ENCODE assay signal across 8 mouse cellular contexts in genomic region chr9:75409852-75410378, GRCm38 (mm10). TPM values are rescaled to one million over a fixed set of nuclear protein-coding genes. Genes with fewer than 3 reads are reported as not detected.
A peak's percentile ranks its signal among the peaks of the same experiment; 100 is the strongest.
DNase-seq lines count a peak whose midpoint lies in the region; ATAC-seq lines count a peak whose summit lies in the region.

TSS of gene Mapk6 (minus strand) at chr9:75410005.

- H3K27me3 ChIP-seq in hindbrain, embryonic 15.5 days: no peaks in the 10 kb centered on the region

- peak within 1 kb of the TSS; percentile 73 for H3K4me2 ChIP-seq in hindbrain, embryonic 15.5 days

- under 1% methylated on average over 56 of the region's 58 CpGs for WGBS in hindbrain, embryonic 15.5 days

- DNase-seq in ZHBTc4 (ENCODE audit: low read depth, low spot score): peak; percentile 97
- peak; percentile 96 to 98 for DNase-seq in cerebellum, postnatal 4 days (ENCODE audit: low spot score in 2 of 2)
- DNase-seq in gastrocnemius, adult 18-20 months (ENCODE audit: low spot score): peak; percentile 98
- peak; percentile 96 to 97 for DNase-seq in layer of hippocampus, postnatal 36 days
- DNase-seq in lung, postnatal 25 days (ENCODE audit: low spot score): peak; percentile 97
- peak; percentile 89 for DNase-seq in retina, adult 2 months (ENCODE audit: low read depth, low spot score)
- DNase-seq in thymus, postnatal 36 days: peak; percentile 98 to 99

- H3K36me3 ChIP-seq in hindbrain, embryonic 15.5 days: no peaks in the 10 kb centered on the region

- peak within 1 kb of the TSS; percentile 92 for H3K27ac ChIP-seq in hindbrain, embryonic 15.5 days (replicated peaks)

- peak within 1 kb of the TSS; percentile 83 for H3K9ac ChIP-seq in hindbrain, embryonic 15.5 days

- ATAC-seq in hindbrain, embryonic 15.5 days (ENCODE audit: low FRiP score, low read depth): peak; percentile 92

- peaks cover 30% of the 10 kb centered on the region for H3K4me1 ChIP-seq in hindbrain, embryonic 15.5 days (replicated peaks)

- no peaks in the 10 kb centered on the region for H3K9me3 ChIP-seq in hindbrain, embryonic 15.5 days

- H3K4me3 ChIP-seq in hindbrain, embryonic 15.5 days: peak within 1 kb of the TSS; percentile 79

RNA-seq across cellular contexts. Expression of gene Mapk6, which starts in this region (rescaled TPM):
- 10 to 100 TPM; 26.1 to 26.7 TPM for total RNA-seq in gastrocnemius, adult 18-20 months (2021)
- polyA plus RNA-seq in hindbrain, embryonic 15.5 days (2015; fragmentation: Nextera tagmentation; extraction: Ambion mirVana): 151 and 154 TPM in 2 replicates
- total RNA-seq in layer of hippocampus, postnatal 36 days (2021): 10 to 100 TPM; 27.4 to 28.1 TPM

Comparison
In these comparisons a context has a peak if more than half of its experiments do, and no peak if none do; other contexts are left out.
1. Peak in every context shown above with its lines: DNase-seq, ATAC-seq, H3K4me3 ChIP-seq and H3K27ac ChIP-seq.